Mouse (Mus musculus) stomach, postnatal 0 days (tissue): ENCODE results near the gene Kmt5b.

Source experiments
- CTCF ChIP-seq: IDR thresholded peaks from 2 replicates; pipeline ENCODE4 v1.5.1; 2016; ENCODE audit warnings: antibody characterized with exemption, low read depth, mild to moderate bottlenecking, moderate library complexity
- EP300 ChIP-seq: optimal IDR thresholded peaks from 2 replicates; pipeline ENCODE3; 2016; ENCODE audit warnings: antibody characterized with exemption

- TF ChIP-seq CTCF (peak; percentile 33), EP300 (no peak)
These were observed 23.2 kb upstream of the Kmt5b start for GRCm38 (mm10) chr19:3743851-3744512.
